Mouse (Mus musculus): ENCODE measurements around the gene Zfp128. TPM values are rescaled to one million over a fixed set of nuclear protein-coding genes. Genes with fewer than 3 reads are reported as not detected.
"Not testable (repeated sequence)": the region's sequence is repeated elsewhere in the genome, so short reads cannot be mapped to it uniquely, and the experiment has no call there.

Zfp128 gene
- polyA plus RNA-seq, 1 experiment from 2014 or later: 8.9 TPM

GRCm38 (mm10) chr7:12913556-12913955, 32.6 kb downstream of the Zfp128 start:
- peak; percentile 51 for DNase-seq (ENCODE audit: low spot score)
- no peak for ATAC-seq

GRCm38 (mm10) chr7:12920495-12920894, 39.5 kb downstream of the Zfp128 start:
- not testable (repeated sequence) for H3K9ac ChIP-seq (ENCODE audit: low read length); H3K9me3 ChIP-seq (replicated peaks; ENCODE audit: control insufficient read depth, low read length); DNase-seq (ENCODE audit: low spot score); H3K4me2 ChIP-seq (ENCODE audit: low read length); H3K27me3 ChIP-seq (replicated peaks; ENCODE audit: control insufficient read depth, insufficient read depth, low read length); H3K27ac ChIP-seq (ENCODE audit: low read depth, low read length); ATAC-seq; H3K4me1 ChIP-seq (ENCODE audit: control insufficient read depth, insufficient read depth, low read length); H3K4me3 ChIP-seq (ENCODE audit: low read depth, low read length)
- WGBS: 91% methylated on average over 7 of the region's 8 CpGs
- H3K36me3 ChIP-seq (ENCODE audit: control insufficient read depth, insufficient read depth, low read length): peaks cover 26% of the 10 kb centered on the region

More at GRCm38 (mm10) chr7:12913556-12913955, 32.6 kb downstream of the Zfp128 start:
- Histone ChIP-seq H3K36me3 (ENCODE audit: control insufficient read depth, insufficient read depth, low read length) (peaks cover 5% of the 10 kb centered on the region; the same call in 1 of the 2 replicates), H3K4me1 (ENCODE audit: control insufficient read depth, insufficient read depth, low read length) (peaks cover 6% of the 10 kb centered on the region; the same call in 1 of the 2 replicates), H3K27ac (ENCODE audit: low read depth, low read length) (no peak overlapping the region), H3K27me3 (replicated peaks; ENCODE audit: control insufficient read depth, insufficient read depth, low read length) (no peaks in the 10 kb centered on the region), H3K9ac (ENCODE audit: low read length) (no peak overlapping the region), H3K9me3 (replicated peaks; ENCODE audit: control insufficient read depth, low read length) (no peaks in the 10 kb centered on the region), H3K4me3 (ENCODE audit: low read depth, low read length) (no peak overlapping the region), H3K4me2 (ENCODE audit: low read length) (no peak overlapping the region)

- Histone ChIP-seq H3K27ac (ENCODE audit: low read depth, low read length) (peak overlapping the region; percentile 90), H3K9me3 (replicated peaks; ENCODE audit: control insufficient read depth, low read length) (no peaks in the 10 kb centered on the region), H3K4me2 (ENCODE audit: low read length) (peak overlapping the region; percentile 62), H3K27me3 (replicated peaks; ENCODE audit: control insufficient read depth, insufficient read depth, low read length) (no peaks in the 10 kb centered on the region), H3K4me3 (ENCODE audit: low read depth, low read length) (peak overlapping the region; percentile 92), H3K36me3 (ENCODE audit: control insufficient read depth, insufficient read depth, low read length) (peaks cover 34% of the 10 kb centered on the region), H3K4me1 (ENCODE audit: control insufficient read depth, insufficient read depth, low read length) (peaks cover 7% of the 10 kb centered on the region), H3K9ac (ENCODE audit: low read length) (peak overlapping the region; percentile 66)
- ATAC-seq (peak; percentile 4; the same call in 1 of the 2 replicates), DNase-seq (ENCODE audit: low spot score) (no peak)
- WGBS: 0% methylated on average over 3 of the region's 3 CpGs
Measured at GRCm38 (mm10) chr7:12921318-12921704, 40.3 kb downstream of the Zfp128 start.

- DNase-seq (ENCODE audit: low spot score) (peak; percentile 100), ATAC-seq (peak; percentile 98)
- H3K27me3 ChIP-seq (replicated peaks; ENCODE audit: control insufficient read depth, insufficient read depth, low read length): no peaks in the 10 kb centered on the region
- H3K4me1 ChIP-seq (ENCODE audit: control insufficient read depth, insufficient read depth, low read length): peaks cover 7% of the 10 kb centered on the region
- no peaks in the 10 kb centered on the region for H3K9me3 ChIP-seq (replicated peaks; ENCODE audit: control insufficient read depth, low read length)
- WGBS: under 1% methylated on average over 55 of the region's 55 CpGs
- H3K36me3 ChIP-seq (ENCODE audit: control insufficient read depth, insufficient read depth, low read length): peaks cover 40% of the 10 kb centered on the region
- peak within 1 kb of the TSS; percentile 90 for H3K27ac ChIP-seq (ENCODE audit: low read depth, low read length)
- H3K4me3 ChIP-seq (ENCODE audit: low read depth, low read length): peak within 1 kb of the TSS; percentile 92
- peak within 1 kb of the TSS; percentile 98 for H3K4me2 ChIP-seq (ENCODE audit: low read length)
- H3K9ac ChIP-seq (ENCODE audit: low read length): peak within 1 kb of the TSS; percentile 83
Measured at GRCm38 (mm10) chr7:12921705-12922465, 40.9 kb downstream of the Zfp128 start, which contains the start of gene Rps5. Gene Rps5 (plus strand): TSS chr7:12922290.

- Histone ChIP-seq H3K9ac (ENCODE audit: low read length) (peak overlapping the region; percentile 83), H3K4me2 (ENCODE audit: low read length) (peak overlapping the region; percentile 98), H3K36me3 (ENCODE audit: control insufficient read depth, insufficient read depth, low read length) (peaks cover 43% of the 10 kb centered on the region), H3K9me3 (replicated peaks; ENCODE audit: control insufficient read depth, low read length) (no peaks in the 10 kb centered on the region), H3K4me3 (ENCODE audit: low read depth, low read length) (peak overlapping the region; percentile 92), H3K27ac (ENCODE audit: low read depth, low read length) (no peak overlapping the region), H3K4me1 (ENCODE audit: control insufficient read depth, insufficient read depth, low read length) (peaks cover 7% of the 10 kb centered on the region), H3K27me3 (replicated peaks; ENCODE audit: control insufficient read depth, insufficient read depth, low read length) (peaks cover 7% of the 10 kb centered on the region; the same call in 1 of the 2 replicates)
- WGBS: 4% methylated on average over 8 of the region's 8 CpGs
- no peak for DNase-seq (ENCODE audit: low spot score)
- ATAC-seq: no peak
Measured at GRCm38 (mm10) chr7:12922729-12923128, 41.8 kb downstream of the Zfp128 start.

GRCm38 (mm10) chr7:12926316-12926715, 45.3 kb downstream of the Zfp128 start:
- Histone ChIP-seq H3K4me3 (ENCODE audit: low read depth, low read length) (no peak overlapping the region), H3K27ac (ENCODE audit: low read depth, low read length) (no peak overlapping the region), H3K4me2 (ENCODE audit: low read length) (no peak overlapping the region), H3K36me3 (ENCODE audit: control insufficient read depth, insufficient read depth, low read length) (peaks cover 49% of the 10 kb centered on the region), H3K4me1 (ENCODE audit: control insufficient read depth, insufficient read depth, low read length) (peaks cover 7% of the 10 kb centered on the region), H3K9ac (ENCODE audit: low read length) (no peak overlapping the region), H3K9me3 (replicated peaks; ENCODE audit: control insufficient read depth, low read length) (no peaks in the 10 kb centered on the region), H3K27me3 (replicated peaks; ENCODE audit: control insufficient read depth, insufficient read depth, low read length) (peaks cover 10% of the 10 kb centered on the region; the same call in 1 of the 2 replicates)
- WGBS: 86% methylated on average over 7 of the region's 7 CpGs
- no peak for ATAC-seq
- no peak for DNase-seq (ENCODE audit: low spot score)

- Histone ChIP-seq H3K4me1 (ENCODE audit: control insufficient read depth, insufficient read depth, low read length) (peaks cover 7% of the 10 kb centered on the region), H3K9ac (ENCODE audit: low read length) (peak within 1 kb of the TSS; percentile 48), H3K27ac (ENCODE audit: low read depth, low read length) (no peak within 1 kb of the TSS), H3K4me3 (ENCODE audit: low read depth, low read length) (peak within 1 kb of the TSS; percentile 9; the same call in 1 of the 2 replicates), H3K27me3 (replicated peaks; ENCODE audit: control insufficient read depth, insufficient read depth, low read length) (peaks cover 10% of the 10 kb centered on the region; the same call in 1 of the 2 replicates), H3K9me3 (replicated peaks; ENCODE audit: control insufficient read depth, low read length) (no peaks in the 10 kb centered on the region), H3K36me3 (ENCODE audit: control insufficient read depth, insufficient read depth, low read length) (peaks cover 49% of the 10 kb centered on the region), H3K4me2 (ENCODE audit: low read length) (peak within 1 kb of the TSS; percentile 40)
- 24% methylated on average over 8 of the region's 8 CpGs for WGBS
- DNase-seq (ENCODE audit: low spot score): peak; percentile 2
- no peak for ATAC-seq
Measured at GRCm38 (mm10) chr7:12927191-12927680, 46.3 kb downstream of the Zfp128 start, which contains the start of gene Rnf225. Gene Rnf225 (plus strand): TSS chr7:12927416.

- peaks cover 4% of the 10 kb centered on the region for H3K4me1 ChIP-seq (ENCODE audit: control insufficient read depth, insufficient read depth, low read length)
- peaks cover 10% of the 10 kb centered on the region; the same call in 1 of the 2 replicates for H3K27me3 ChIP-seq (replicated peaks; ENCODE audit: control insufficient read depth, insufficient read depth, low read length)
- peaks cover 49% of the 10 kb centered on the region for H3K36me3 ChIP-seq (ENCODE audit: control insufficient read depth, insufficient read depth, low read length)
- 4% methylated on average over 65 of the region's 65 CpGs for WGBS
- no peaks in the 10 kb centered on the region for H3K9me3 ChIP-seq (replicated peaks; ENCODE audit: control insufficient read depth, low read length)
- peak overlapping the region; percentile 40 for H3K4me2 ChIP-seq (ENCODE audit: low read length)
- peak overlapping the region; percentile 48 for H3K9ac ChIP-seq (ENCODE audit: low read length)
- H3K27ac ChIP-seq (ENCODE audit: low read depth, low read length): no peak overlapping the region
- H3K4me3 ChIP-seq (ENCODE audit: low read depth, low read length): peak overlapping the region; percentile 9; the same call in 1 of the 2 replicates
- ATAC-seq (peak; percentile 38), DNase-seq (ENCODE audit: low spot score) (peak; percentile 7)
Measured at GRCm38 (mm10) chr7:12927693-12928589, 47.0 kb downstream of the Zfp128 start.

Data from forebrain, embryonic 14.5 days (tissue).